Mouse (Mus musculus) layer of hippocampus, adult 11-12 months (tissue): ENCODE results near the gene 1700012B07Rik.

Experiments used
- DNase-seq: peaks from one replicate; pipeline ENCODE4 v3.0.0; 2022; ENCODE audit warnings: low spot score

The 1700012B07Rik gene

GRCm38 (mm10) chr11:109827946-109828345 is at the start of gene 1700012B07Rik:
1700012B07Rik (minus strand) TSS chr11:109828046.
- DNase-seq, result no peak

DNA sequence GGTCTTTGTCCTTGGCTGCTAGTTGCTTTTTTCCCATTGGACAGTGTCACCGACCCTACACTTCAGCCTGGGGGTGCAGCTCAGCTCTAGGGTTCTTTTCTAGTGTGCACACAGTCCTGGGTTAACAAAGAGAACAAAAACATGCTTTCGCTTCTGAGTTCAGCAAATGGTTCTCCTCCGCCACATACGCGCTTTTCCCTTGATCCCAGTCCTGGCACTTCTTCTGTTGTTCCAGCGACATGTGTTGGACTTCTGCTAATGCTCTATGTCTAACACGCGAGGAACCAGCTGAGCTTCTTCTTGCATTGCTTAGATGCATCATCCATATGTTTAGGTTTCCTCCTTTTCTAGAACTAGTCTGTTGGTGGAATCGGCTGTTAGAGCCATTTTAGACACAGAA is 48.9 kb upstream of the 1700012B07Rik start:
- no peak for DNase-seq

DNA sequence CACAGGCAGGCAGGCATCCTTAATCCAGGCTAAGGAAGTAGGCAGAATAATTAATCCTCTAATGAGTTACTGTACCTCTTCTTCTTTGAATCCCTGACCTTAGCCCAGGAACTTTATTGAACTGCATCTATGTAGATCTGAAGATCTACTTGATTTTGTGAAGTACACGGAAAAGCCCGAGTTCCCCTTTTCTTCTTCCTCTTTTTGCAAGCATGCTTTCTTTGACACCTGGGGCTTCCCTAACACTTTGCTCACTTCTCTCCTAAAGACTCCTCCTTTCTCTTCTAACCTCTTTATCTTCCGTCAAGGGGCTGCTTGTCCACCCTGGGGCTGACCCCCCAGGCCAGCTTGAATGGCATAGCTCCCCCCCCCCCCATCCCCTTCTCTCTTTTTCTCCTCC is 48.0 kb upstream of the 1700012B07Rik start:
- no peak for DNase-seq

GRCm38 (mm10) chr11:109875525-109875802 is 47.6 kb upstream of the 1700012B07Rik start:
- no peak for DNase-seq

DNA sequence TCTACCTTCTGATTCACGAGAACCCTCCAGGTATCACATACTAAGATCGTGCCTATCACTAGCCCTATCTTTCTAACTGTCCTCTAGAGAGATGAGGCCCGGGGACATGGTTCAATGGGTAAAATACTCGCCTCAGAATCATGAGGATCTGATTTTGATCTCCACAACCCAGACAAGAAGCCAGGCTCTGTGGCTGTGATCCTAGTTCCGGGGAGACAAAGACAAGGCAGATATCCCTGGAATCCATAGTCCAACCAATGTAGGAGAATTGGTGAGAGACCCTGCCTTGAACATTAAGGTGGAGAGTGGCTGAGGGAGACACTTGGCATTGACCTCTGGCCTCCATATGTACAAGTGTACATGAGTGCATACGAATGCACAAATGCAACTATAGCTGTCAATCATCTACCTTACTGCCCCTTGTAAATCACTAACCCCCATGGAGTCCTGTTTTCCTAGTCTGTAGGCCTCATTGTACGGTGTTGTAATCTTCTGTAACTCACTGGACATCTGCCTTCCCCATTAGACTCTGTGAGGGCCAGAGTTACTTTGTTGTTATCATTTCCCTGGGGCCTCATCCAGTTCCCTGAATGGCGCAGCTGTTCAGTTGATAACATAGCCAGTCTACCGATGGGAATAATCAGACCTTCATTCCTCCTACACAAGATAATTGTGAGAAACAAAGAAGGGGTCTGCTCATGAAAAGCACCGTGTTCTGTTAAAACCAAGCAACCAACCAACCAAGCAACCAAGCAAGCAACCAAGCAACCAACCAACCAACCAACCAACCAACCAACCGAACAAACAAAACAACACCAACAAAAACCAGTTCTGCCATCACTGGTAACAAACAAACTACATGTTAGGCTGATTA is 47.0 kb upstream of the 1700012B07Rik start:
- no peak for DNase-seq

DNA sequence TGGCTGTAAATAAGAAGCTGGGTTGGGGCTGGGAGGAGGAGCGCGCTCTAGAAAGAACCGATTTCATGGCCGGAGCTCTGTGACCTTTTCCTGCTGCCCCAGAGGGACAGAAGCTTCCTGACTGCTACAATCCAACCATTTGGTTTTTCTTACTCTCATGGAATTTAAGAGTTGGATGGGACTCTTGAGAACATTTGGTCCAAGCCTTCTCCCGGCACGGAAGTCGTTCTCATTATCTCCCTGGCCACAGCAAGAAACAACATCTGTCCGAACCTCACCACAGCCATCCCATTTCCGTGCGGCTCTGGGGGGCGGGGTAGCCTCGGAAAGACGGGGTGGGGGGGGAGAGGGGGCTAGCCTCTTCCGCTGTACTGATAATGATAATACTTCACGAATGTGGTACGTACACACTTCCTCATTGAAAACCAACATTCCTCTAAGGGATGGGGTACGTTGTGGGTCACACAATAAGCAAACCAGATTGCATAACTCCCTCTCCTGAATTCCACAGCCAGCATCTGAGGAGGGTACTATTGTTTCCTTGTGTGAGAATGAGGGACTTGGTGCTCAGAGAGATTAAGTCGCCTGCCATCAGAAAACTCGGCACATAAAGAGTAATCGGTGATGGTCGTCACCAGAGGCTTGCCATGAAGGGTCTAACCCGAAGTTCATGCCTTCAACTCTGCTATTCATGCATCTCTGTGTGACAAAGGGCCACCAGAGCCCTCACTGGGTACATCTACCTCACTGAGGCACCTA is 46.2 kb upstream of the 1700012B07Rik start:
- DNase-seq, result no peak

GRCm38 (mm10) chr11:109873161-109873775 is 45.4 kb upstream of the 1700012B07Rik start:
- peak; percentile 21 for DNase-seq

GRCm38 (mm10) chr11:109872674-109873073 is 44.8 kb upstream of the 1700012B07Rik start:
- no peak for DNase-seq

- DNase-seq, result no peak
Observed at GRCm38 (mm10) chr11:109872056-109872455, 44.2 kb upstream of the 1700012B07Rik start.

DNA sequence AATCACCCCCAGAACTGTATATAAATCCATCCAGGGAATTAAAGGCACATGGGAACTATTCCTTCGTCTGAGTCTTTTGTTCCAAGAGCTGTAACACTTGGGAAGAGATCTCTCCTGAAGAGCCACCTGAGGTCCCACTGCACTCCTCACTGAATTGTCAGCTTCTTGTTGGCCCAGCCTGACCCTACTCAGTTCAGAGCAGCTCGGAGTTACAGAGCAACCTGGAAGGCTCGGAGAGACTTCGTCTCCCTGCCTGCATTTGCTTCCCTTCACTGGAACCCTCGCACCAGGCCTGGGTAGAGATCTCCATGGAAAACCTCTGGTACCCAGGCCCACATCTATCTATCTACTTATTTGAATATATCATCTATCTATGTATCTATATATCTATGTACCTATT is 40.0 kb upstream of the 1700012B07Rik start:
- DNase-seq, result no peak

DNA sequence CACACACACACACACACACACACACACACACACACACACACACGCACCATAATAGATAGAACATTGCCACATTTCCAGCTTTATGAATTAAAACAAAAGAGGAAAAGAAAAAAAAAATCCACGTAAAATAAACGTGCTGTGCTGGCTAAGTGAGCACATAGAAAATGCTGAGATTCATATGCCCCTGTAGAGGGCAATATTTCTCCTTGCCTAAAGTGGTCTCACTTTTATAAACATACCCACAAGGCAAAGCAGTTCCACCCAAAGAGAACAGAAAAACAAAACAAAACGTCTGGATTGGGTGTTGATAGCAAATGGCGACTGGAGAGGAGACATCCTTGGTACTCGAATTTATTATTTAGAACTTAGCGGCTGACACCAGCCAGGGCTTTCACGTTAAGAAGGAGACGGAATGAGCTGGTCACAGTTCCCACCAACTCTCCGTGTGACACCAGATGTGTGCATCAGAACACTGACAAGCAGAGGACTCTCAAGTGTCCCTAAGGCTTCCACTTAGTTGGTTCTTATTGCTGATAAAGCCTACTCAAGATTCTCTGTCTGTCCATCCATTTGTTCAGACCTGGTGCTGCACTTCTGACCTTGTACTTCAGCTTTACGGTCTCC is 38.8 kb upstream of the 1700012B07Rik start:
- DNase-seq, result no peak

GRCm38 (mm10) chr11:109865526-109865925 is 37.7 kb upstream of the 1700012B07Rik start:
- no peak for DNase-seq

GRCm38 (mm10) chr11:109863951-109864350 is 36.1 kb upstream of the 1700012B07Rik start:
- no peak for DNase-seq

GRCm38 (mm10) chr11:109863194-109863746 is 35.4 kb upstream of the 1700012B07Rik start:
- peak; percentile 44 for DNase-seq

- DNase-seq, result peak; percentile 93
Observed at GRCm38 (mm10) chr11:109860508-109860907, 32.7 kb upstream of the 1700012B07Rik start.

DNA sequence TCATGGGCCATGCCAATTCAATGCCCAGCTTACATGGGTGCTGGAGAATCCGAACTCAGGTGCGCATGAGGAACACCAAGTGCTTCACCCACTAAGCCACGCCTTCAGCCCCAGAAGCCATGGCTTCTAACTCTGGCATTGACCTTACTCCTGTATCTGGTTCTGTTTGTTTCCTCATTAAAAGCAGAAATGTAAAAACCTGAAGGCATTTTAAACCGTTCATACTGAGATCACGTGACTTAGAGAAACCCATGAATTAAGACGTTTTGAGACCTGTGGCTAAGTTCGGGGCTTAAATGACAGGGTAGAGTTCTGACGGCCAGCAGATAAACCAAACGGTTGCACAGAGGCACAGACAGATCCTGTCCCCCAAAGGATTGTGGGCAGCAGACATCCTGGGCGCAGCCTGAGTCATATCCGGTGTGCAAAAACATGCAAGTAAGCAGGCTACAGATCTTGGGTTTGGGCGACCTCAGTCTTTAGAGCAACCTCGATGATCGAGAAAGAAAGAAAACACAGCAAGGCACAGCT is 32.2 kb upstream of the 1700012B07Rik start:
- peak; percentile 39 for DNase-seq

DNA sequence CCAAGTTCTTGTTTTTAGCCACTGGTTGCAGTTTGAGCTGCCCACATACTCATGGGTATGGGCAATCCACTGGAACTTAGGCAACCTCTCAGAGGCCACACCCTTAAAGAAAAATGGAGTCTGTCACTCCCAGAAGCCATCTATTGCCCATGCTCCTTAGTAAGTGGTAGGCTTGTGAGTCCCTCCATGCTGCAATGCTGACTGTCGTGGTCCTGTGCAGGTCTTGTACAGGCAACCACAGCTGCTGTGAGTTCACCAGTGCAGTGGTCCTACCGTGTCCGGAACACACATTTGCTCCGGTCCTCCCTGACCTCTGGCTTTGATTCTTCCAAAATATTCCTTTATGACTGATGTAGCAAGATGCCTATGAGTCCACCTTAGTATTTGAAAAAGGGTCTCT is 31.6 kb upstream of the 1700012B07Rik start:
- DNase-seq, result no peak

DNA sequence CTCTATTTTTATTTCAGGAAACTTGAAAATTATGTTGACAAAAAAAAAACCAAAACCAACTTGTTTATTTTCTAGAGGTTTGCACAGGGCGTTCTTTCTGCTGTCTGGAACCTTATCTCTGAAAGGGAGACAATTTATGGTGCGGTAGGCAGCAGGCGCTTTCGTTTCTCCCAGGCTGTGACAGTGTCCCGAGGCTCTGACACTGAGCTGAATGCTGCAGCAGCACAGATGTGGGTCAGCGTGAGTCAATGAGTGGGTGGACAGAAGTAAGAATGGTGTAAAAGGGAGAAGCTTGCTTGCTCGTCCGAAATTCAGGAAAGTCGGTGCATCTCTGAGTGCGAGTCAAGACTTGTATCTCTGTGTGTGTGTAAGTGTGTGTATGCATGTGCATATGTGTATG is 29.2 kb upstream of the 1700012B07Rik start:
- no peak for DNase-seq

DNA sequence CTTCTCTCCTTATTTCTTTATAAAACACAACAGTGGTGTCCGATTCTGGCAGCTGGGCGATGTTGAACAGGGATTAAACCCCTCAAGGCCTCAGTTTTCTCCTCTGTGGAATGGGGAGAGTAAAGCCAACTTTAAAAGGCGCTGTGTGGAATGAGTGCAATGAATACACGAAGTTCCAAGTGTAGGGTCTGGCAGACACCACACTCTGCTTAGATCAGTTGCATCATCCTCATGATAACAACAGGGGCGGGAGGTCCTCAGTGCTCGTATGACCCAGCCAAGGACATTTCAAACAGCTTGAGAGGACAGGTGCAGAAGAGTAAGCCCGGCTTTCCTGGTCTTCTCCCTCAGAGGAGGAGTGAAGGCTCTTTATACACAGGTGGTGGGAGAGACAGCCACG is 26.2 kb upstream of the 1700012B07Rik start:
- DNase-seq, result no peak

GRCm38 (mm10) chr11:109853228-109853966 is 25.6 kb upstream of the 1700012B07Rik start:
- DNase-seq, result no peak

DNA sequence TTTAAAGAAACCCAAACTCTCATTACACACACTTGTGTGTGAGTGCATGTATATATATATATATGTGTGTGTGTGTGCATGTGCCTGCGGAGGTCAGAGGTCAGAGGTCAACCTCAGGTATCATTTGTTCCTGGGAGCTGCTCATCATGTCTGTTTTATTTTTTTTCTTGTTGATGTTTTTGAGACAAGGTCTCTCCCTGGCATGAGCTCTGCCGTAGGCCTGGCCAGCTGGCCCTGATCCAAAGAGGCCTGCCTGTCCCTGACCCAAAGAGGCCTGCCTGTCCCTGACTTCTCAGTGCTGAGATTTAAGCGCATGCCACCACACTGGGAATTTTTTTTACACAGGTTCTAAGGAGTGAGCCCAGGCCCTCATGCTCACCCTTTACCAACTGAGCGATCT is 24.1 kb upstream of the 1700012B07Rik start:
- DNase-seq, result no peak
